Mouse (Mus musculus) frontal cortex, postnatal 25 days (tissue): ENCODE results near the gene Pou4f2.

ENCODE experiments used
- DNase-seq, 2 experiments: peaks; one replicate each; pipeline ENCODE4 v3.0.0; 2022; ENCODE audit warnings: low spot score in 2 of 2

Gene Pou4f2

DNA sequence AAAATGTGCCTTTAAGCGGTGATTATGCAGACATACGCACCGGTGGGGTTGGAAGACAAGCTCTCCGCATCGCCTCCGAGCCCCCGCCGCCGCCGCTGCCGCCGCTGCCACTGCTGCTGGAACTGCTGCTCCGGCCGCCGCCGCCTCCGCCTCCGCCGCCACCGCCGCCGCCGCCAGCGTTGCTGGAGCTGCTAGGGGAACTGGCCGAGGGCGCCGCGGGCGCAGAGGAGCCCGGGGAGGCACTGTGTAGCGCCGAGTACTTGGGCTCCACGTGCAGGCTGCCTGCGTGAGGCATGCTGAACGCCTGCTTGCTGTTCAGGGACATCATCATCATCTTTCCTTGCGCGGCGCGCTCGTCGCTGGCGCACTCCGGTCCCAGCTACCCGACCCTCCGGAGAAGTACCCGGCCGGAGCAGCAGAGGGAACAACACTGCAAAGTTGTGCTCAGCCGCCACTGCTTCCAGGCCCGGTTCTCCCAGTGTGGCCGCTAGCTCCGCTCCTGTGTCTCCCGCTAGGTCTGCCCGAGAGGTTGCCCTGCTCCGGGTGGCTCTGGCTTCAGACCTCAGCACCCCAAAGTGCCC is at the start of gene Pou4f2:
TSS of gene Pou4f2 (minus strand) at position 575 of the 581 bp plus-strand sequence.
- no peak for DNase-seq

DNA sequence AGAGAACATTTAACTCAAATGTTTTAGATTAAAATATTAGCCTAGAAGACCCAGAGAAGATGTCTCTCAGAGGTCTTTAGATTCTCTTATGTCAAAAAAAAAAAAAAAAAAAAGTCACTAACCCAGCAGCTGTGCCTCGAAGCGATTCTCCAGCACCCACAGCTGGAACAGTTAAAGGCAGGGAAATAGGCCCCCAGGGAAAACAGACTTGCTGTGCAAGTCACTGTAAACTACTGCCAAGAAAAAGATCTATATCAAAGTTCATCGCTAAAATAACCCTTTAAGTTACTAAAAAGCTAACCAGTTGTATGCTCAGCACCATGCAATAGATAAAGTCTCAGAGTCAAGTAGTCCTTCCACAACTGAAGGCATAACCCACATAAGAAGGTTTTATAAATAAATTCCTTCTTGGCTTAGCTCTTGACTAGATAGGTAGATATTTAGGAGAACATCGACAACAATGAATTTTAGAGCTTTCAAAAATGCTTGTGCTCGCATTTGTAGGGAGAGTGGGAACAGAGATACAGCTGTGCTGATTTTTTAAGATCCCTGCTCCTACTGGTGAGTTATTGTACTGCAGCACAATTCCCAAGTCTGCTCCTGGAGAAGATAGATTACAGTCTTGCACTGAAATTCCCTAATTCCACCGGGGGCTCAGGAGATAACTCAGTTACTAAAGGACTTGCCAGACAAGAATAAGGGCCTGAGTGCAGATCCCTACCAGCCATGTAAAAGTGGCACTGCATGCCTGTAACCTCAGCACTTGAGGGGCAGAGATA is 40.8 kb upstream of the Pou4f2 start:
- no peak for DNase-seq

DNA sequence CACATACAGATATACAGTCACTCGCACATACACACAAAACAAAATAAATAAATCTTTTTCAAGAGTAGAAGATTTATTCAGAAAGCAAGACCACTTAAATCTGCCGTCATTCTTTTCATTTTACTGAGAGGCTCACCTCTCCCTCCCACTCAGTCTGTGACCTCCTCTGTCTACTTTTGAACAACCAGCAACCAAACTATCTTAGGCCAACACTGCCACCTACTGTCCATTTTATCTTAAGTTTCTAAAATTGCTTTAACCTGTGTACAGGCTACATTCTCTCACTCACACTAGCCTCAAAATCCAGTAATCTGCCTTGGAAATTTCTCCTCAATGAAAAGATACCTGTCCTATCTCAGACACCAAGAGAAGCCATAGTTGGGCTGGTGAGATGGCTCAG is 31.4 kb upstream of the Pou4f2 start:
- no peak for DNase-seq

DNA sequence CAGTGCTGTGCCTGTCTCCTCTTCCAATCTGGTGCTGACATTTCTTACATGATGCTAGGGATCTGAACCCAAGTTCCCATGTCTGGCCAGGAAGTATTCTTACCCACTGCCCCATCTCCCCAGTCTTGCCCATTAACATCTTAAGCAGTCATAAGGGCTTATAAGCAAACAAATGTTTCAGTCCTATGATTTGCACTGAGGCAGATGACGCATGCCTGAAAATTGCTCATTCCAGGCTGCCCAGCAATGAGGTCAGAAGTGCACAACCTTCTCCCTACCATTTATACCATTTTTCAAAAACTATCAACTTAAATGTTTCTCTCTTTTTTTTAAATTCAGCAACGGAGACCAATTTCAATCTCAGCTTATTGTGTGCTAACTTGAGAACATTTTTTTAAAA is 27.5 kb upstream of the Pou4f2 start:
- DNase-seq = no peak

DNA sequence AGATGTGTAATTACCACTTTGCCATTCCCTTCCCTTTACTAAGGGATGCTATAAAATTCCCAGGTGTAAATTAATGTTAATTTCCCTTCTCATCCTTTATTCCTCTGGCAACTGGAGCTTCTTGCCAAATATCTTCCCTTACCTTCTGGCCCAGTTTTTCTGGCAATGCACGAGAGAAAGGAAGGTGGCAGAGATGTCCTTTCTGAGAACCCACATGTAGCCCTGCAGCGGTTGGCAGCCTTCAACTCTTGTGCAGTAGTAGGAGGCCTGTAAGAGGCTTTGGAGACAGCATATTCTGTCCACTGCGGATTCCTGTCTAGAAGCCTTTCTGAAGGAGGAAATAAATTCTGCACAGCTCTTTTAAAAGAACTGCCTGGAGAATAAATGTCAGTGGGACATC is 20.0 kb upstream of the Pou4f2 start:
- DNase-seq = no peak

DNA sequence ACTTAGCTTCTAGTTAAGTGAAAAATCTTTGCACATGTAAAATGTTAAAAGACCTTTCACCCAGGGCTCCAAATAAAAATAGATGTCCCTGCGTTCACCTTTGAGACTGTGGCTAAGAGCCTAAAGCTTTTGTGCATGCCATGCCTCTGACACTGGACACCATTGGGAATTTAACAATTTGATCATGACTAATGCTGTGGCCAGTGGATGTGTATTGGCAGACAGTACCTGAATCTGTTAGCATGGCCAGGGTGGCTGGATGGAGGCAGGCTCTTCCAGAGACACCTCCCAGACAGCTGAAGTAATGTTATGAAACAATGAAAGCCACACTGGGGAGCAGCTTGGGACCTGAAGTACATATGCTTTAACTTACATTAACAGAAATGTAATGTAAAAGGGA is 6.3 kb upstream of the Pou4f2 start:
- DNase-seq = no peak

DNA sequence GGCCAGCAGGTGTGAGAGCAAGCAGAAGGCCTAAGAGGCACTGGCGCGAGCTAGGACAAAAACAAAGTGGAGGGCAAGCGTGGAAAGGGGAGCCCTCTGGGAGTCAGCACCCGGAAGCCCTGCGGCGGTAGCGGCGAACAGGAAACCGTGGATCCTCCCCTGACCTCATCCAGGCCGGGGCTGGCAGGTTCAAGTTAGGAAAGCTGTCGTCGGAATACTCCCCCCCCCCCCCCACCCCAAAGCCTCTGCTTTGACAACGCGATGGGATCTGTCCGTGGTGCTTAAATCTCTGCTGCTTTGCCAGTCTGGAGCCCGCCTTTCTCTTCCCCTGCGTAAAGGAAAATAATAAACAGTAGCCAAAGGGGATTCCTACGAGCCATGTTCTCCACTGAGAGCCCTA is 1.7 kb upstream of the Pou4f2 start:
- DNase-seq = no peak

DNA sequence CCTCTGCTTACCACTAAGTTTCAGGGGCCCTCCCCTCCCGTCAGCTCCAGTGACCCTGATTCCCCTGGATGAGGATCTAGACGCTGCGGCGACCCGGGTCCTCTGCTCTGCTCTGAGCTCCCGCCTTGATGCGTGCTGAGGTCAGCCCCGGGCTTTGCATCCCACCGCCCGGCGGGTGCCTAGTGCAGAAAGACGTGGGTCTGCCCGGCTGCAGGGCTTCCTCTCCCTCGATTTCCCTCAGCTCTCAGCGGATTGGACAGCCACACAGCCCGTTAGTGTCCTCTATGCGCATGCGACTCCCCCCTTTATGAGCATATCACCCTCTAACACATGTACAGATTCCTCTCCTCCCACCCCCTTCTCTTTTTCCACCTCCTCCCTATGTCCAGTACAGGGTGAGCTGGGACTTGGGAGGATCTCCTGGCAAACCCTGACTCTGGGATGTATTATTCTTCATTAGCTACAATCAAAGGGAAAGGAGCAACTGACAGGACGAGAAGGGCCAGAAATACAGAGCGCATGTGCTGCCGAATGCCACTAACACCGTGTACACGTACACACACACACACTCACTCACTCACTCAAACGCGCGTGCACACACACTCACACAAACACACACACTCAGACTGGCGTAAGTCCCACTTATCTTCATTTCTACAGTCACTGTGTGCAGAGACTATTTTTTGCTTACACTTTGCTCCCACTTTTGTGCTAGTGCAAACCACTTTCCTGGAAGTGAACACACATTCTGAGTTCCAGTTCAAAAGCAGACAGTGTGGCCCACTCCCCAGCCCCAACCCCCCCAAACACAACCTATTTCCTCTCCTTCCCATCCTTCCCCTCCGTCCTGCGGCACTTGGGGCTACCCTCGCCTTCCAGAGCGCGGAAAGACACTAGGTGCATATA is 948 bp upstream of the Pou4f2 start:
- no peak for DNase-seq

DNA sequence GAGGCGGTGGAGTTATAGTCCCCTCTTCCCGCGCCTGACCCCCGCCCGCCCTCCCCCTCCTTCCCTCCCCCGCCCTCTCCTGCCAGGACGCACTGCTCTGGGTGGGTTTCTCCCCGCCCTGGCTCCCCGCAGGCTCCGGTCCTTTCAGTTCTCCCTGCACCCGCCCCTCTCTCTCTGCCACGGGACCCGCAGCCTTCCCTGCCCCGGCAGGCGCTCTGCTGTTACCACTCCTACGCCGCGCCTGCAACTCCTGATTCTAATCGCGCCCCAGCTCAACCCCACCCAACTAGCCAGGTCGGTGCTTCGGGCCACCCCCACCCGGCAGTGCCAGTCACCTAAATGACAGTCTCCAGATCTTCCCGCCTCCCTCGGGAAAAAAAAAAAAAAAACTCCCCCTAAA is 216 bp upstream of the Pou4f2 start:
- no peak for DNase-seq

DNA sequence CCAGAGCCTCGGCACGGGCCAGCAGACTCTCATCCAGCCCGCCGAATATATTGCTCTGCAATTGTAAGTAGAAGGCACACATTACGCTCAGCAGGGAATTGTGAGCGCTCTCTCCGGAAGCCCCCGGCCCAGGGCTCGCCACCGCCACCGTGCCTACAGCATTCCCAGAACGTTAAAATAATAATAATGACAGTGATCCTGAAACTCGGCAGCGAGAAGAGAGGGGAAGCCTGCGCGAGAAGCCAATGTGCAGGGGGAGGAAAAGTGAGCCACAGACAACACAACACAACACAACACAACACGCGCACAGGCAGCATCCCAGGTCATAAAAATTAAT is 853 bp downstream of the Pou4f2 start:
- no peak for DNase-seq

DNA sequence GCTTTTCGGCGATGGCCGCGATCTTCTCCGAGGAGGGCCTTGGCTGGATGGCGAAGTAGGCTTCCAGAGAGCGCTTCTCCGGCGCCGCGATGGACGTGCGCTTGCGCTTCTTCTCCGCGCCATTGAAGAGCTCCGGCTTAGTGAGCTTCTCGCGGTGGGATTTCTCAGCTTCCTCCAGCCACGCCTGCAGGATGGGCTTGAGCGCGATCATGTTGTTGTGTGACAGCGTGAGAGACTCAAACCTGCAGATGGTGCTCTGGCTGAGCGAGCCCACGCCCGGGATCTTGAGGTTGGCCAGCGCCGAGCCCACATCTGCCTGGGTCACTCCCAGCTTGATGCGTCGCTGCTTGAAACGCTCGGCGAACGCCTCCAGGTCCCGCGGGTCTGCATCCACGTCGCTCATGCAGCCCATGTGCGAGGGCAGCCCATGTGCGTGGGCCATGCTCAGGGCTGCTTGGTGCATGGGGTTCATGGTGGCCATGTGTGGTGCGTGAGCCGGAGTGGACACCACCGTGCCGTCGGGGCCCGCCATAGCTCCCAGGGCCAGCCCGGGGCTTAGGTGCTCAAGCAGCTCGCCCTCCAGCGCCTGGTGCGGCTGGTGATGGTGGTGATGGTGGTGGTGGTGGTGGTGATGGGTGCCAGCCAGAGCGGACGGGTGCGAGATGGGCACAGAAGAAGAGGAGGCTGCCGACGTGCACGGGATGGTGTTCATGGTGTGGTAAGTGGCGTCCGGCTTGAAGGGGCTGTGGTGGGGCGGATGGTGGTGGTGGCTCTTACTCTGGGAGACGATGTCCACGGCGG is 1.4 kb downstream of the Pou4f2 start:
- no peak for DNase-seq

DNA sequence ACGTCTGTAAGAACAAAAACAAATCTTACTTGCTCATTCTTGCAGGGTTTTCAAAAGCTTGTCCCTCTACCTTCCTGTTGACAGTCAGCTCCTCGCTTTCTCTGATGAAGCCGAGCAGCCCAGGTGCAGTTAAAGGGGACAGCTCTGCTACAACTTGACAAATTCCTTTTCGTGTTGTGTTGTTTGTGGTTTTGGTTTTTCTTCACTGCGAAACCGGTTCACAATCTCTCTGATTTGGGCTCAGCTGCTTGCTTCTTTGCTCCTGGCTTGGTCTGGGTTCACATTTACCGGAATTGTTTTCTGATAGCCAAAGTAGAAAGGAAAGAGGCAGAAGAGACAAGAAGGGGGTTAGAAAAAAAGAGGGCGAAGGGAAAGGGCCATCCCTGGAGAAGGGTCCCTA is 2.1 kb downstream of the Pou4f2 start:
- no peak for DNase-seq

DNA sequence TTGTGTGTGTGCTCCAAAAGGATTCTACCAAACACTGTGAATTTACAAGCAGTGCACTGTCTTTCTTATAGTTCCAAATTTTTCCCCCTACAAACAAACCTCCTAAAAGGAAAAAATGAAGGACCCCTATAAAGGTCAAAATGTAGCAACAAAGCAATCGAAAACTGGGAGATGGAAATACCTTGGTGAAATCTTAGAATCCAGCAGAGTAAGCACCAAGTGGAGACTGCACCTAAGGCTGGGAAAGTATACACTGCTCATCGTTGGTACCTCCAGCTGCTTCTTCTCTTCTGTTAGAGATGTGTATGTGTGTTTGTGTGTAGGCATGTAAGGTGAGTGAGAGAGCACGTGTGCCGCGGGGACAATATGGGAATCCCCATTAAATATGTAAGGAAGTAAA is 3.1 kb downstream of the Pou4f2 start:
- no peak for DNase-seq

DNA sequence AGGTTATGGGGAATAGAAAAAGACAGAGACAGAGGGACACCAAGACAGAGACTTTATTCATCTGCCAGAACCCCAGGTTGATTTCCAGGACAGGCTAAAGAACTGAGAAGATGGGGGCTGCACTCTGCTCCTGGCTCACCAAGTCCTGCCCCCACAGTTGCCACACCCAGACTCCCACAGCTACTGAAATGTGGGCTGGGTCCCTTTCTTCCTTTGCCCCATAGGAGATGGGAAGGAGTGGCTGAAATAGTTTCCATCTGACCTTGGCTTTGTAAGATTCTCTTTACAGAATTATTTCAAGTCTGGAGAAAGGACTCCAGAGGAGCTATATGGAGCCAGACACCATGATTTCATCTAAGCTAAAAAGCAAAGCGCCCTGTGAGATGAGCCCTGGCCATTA is 4.0 kb downstream of the Pou4f2 start:
- DNase-seq = no peak

DNA sequence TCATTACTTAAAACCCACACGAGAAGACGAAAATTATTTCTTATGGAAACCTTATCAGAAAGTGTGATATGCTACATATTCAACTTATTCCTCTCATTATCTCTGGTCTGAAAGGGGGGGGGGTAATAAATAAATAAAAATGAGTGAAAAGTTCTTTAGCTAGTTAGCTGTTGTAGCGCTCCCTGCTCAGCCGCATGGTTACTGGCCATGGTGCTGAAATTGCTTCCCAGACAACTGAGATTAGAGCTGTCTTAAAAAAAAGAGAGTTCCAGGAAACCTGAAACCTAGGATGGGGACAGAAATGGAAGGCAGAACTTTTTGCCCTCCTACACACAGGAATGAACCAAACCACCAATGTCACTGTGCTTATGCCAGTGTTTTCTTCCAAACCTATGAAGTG is 5.1 kb downstream of the Pou4f2 start:
- no peak for DNase-seq

DNA sequence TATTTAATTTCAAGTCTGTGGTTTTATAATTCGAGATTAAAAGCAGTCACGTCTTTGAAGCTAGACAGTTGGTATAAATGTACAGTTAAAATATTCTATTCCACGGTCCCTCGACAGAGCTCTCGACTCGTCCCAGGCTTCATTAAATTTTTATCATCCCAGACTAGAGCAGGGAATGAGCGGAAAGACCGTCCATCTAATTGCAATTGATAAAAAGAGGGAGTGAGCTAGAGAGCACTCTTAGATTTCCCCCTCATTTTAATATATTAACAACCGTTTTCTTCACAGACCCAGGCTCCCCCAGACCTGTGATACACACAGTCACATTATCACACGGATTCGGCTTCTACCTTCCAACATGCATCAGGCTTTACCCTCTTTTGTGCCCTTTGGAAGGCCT is 8.3 kb downstream of the Pou4f2 start:
- no peak for DNase-seq

DNA sequence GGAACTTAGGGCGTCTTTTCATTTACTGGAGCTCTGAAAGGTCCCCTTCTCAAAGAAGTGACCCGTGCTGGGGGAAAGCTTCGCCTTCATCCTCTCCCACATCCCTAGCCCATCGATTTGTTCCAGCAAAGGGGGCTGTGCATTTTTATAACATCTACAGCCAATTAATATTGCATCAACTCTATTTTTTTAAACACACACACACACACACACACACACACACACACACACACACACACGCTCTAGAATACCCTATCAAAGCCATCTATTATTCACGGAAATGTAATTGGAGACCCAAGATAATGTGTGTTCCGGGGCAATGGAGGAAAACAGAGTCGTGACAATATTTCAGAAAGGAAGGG is 8.7 kb downstream of the Pou4f2 start:
- no peak for DNase-seq

DNA sequence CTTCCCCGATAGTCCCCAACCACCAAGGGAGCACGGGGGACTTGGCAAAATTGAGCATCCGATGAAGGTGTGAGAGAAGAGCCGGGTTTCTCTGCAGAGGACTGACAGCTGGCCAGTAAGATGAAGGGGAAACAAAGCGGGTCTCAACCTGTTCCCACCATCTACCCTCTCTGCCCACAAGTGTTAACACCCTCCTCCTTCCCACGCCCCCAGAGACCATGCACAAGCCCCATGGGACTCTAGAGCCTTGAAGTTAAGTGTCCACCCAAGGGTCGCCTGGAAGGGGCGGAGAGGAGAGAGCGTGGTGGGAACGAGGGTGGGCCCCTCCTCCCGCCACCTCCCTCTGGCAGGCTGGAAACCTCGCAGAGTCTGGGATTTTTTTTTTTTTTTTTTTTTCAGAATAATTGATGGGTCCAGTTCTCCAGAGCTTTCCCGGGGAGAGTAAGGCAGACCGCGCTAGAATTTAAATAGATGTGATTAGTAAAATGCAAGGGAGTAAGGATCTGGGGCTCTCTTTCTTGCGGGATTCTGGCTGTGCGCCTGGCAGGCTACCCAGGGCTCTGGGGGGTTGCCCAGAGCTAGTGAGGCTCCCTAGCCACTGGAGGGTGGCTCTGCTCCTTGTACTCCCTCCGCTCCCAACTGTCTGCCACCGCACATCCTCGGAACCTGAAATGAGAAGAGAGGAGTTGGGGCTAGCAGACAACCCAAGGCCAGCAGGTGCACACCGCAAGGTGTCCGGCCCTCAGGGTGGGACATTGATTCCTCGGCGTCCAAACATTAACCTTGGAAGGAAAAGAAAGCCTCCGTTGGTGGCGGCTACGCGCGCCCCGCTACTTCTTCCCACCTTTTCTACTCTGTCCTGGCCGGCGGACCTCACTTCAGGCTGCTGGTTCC is 9.3 kb downstream of the Pou4f2 start:
- DNase-seq = no peak

DNA sequence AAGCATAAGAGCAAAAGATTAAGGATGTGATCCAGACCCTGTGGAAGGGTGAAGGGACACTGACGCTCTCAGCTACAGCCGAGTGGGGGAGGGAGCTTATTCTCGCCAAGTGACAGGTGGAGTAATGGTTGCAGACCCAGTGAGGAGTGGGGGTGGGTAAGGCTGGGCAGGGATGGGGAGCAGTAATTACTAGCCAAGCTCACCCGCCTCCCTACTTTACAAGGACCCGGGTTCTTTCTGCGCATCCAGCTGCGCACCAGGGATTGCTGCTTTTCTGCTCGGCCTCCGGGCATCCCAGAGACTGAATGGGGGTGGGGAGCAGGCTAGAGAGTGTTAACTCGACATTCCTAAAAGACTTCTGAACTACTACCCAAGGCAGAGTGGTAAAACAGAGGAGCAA is 10.0 kb downstream of the Pou4f2 start:
- no peak for DNase-seq

DNA sequence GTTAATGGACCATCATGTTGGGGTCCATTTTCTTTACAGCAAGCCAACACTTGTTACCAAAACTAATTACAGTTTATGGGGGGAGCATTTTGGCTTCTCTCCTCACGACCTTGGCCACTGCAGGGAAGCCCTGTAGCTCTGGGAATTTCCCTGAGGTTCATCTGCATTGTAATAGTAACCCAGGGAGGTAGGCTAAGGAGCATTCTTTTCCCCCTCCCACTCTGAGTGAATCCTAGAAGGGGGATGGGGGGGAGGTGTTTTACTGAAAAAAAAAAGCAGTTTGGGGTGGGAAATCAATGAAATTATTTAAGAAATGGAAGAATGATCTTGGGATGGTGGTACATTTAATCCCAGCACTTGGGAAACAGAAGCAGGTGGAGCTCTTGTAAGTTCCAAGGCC is 12.5 kb downstream of the Pou4f2 start:
- DNase-seq = no peak

DNA sequence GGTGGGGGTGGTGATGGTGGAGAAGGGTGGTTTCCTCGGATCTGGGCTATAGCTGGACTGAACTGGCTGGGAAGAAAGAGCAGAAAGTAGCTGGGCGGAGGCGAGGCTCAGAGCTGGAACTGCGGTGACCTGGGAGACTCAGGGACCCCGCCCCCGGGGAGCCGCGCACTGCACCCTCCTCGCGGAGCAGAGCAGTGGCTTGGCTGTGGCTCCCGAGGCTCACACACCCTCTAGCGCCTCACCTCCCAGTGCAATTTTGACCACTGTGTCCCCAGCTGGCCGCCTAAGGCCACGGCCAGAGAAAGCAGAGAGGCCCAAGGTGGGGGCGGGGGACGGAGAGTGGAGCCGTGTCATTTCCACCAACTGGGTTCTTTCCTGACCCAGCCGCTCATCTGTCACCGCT is 16.3 kb downstream of the Pou4f2 start:
- DNase-seq = no peak
